Mouse (Mus musculus): ENCODE results near the gene Hirip3.

GRCm38 (mm10) chr7:126818818-126819217 is 43.0 kb upstream of the Hirip3 start:
- no peak for TF ChIP-seq POLR2A (IDR thresholded peaks at IDR 0.05; ENCODE audit: borderline replicate concordance, control insufficient read depth, low read depth, low read length)
- TF ChIP-seq CTCF (IDR thresholded peaks at IDR 0.05; ENCODE audit: control insufficient read depth, insufficient read depth, low read length): no peak
